Mouse (Mus musculus) activated CD4-positive, CD25-positive, alpha-beta regulatory T cell, adult 4 months (primary cell): ENCODE results near the gene Rspo3. TPM values are rescaled to one million over a fixed set of nuclear protein-coding genes. Genes with fewer than 3 reads are reported as not detected.

Experiments used
- ATAC-seq: one replicate; pipeline ENCODE4 v1.8.0; 2017
- polyA plus RNA-seq, 2 experiments: library from polyadenylated mRNA; unstranded; fragments of 100-300 nt; shearing (Covaris generic); gene quantifications; one replicate each; pipeline ENCODE4 v1.2.1; 2017

The Rspo3 gene
- polyA plus RNA-seq, 2 experiments from 2014 or later, result 0.15 TPM; not detected in 1

GRCm38 (mm10) chr10:29432935-29433453 is 102.7 kb downstream of the Rspo3 start:
- ATAC-seq, result no peak

GRCm38 (mm10) chr10:29426660-29427059 is 109.0 kb downstream of the Rspo3 start:
- ATAC-seq, result no peak

GRCm38 (mm10) chr10:29424571-29424970 is 111.1 kb downstream of the Rspo3 start:
- no peak for ATAC-seq

GRCm38 (mm10) chr10:29414361-29414760 is 121.3 kb downstream of the Rspo3 start:
- ATAC-seq, result no peak

- ATAC-seq, result no peak
Observed at GRCm38 (mm10) chr10:29402656-29403268, 132.9 kb downstream of the Rspo3 start.

Other genes with a start within 250 kb of the Rspo3 start
- 10 to 100 TPM; 21.7 to 29.4 TPM for gene Echdc1, start 222.7 kb downstream of the Rspo3 start, polyA plus RNA-seq
- 10 to 100 TPM; 60.3 to 63.4 TPM for gene Rnf146, start 173.4 kb downstream of the Rspo3 start, polyA plus RNA-seq